Mouse (Mus musculus): ENCODE data around the gene Ezh1.
A peak's percentile ranks its signal among the peaks of the same experiment; 100 is the strongest.

Ezh1 gene

DNA sequence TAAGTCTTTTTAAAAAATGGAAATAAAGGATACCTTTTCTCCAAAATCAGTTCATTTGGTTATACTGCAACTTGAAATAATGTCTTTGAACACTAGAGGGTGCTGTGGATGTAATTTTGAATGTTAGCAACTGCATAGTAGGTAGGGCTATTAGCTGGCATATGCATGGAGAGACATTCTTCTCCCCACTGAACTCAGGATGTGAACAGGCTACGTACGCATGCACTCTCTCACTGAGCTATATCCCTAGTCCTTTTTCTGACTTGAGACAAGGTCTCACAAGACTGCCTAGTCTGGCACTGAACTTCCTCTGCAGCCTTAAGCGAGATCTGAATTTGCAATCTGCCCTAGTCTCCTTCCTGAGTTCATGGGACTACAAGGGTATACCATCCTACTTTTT is 14.3 kb downstream of the Ezh1 start:
- no peak for DNase-seq (ENCODE audit: low spot score in 2 of 2)

DNA sequence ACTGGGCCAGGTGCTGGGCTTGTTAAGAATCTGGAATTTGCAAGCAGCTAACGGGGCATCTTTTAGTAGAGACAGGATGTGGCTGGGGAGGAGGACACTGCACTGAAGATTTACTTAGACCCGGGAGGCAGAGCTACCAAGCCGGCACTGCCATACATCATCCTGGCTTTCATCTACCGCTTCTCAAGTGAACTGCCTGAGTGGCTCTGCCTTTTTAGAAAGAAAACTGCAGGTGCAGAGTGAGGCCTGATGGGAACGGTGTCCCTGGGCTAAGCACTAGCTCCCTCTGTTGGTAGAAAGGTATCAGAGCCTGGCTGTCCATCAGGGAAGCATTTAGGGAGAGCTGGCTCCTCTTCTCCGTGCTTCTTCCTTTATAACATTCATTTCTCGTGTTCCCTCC is 25.3 kb downstream of the Ezh1 start:
- DNase-seq (ENCODE audit: low spot score in 2 of 2): no peak

DNA sequence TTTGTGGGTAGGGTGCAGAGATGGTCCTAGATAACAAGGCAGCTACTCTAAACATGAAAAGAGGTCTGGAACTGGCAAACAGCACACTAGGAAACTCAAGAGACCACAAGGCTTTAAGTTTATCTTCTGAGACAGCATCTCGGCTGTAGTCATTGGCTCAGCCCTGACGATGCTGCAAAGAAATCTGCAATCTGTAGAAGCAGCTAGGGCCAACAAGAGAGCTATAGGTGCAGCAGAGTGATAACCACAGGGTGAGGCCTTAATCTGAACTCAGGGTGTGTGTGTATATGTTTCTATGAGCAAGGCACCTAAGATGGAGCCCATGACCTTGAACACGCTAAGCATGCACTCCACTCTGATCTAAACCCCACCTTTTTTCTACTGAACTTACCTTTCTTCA is 26.7 kb downstream of the Ezh1 start:
- DNase-seq (ENCODE audit: low spot score in 2 of 2): no peak

DNA sequence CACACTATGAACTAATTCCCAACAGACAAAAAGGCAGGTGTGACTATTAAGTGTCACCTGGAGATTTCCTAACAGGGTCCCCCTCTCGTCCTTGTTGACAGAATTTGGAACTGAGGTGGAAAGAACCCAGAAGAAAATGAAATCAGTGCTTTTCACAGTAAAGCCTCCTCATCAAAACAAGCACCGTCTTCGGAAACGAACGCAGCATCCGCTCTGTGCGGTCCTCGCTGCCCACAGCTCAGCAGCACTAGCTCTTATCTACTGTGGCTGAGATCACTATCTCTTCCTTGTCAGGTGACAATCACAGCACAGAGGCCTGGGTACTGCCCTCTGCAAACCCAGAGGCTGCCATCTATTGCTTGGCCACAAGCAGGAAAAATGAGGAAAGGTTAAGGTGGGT is 30.1 kb downstream of the Ezh1 start:
- DNase-seq (ENCODE audit: low spot score in 2 of 2): no peak

DNA sequence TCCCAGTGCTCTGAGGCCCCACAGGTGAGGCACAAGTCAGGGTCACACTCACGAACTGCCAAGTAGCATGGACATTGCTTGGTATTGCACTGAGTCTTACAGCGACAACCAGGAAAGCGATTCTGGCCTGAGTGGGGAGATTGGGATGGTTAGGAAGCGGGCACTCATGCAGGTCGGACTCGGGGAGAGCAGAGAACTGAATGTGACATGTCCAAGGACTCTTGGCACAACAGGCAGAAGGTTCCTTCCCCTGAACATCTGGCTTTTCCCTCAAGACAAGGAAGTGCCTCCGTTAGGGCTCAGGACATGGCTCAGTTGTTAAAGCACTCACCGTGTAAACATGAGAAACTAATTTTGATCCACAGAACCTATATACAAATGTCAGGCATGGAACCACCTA is 30.7 kb downstream of the Ezh1 start:
- DNase-seq (ENCODE audit: low spot score in 2 of 2): no peak

DNA sequence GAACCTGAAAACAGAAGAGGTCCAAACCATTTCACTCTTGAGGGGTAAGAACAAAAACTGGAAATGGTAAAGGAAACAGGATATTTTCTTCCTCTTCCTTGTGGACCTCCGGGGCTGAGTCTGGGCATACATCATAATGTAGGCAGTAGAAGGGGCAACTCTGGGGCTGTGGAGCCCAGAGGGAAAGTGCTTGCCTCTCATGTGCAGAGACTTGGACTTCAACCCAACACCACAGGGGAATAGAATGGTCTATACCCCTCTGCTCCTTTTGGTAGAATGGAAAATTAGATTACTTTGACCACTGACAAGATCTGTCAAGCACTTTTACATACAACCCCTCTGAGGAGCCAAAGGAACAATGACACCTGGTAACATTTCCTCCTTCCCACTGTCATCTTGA is 31.2 kb downstream of the Ezh1 start:
- no peak for DNase-seq (ENCODE audit: low spot score in 2 of 2)

DNA sequence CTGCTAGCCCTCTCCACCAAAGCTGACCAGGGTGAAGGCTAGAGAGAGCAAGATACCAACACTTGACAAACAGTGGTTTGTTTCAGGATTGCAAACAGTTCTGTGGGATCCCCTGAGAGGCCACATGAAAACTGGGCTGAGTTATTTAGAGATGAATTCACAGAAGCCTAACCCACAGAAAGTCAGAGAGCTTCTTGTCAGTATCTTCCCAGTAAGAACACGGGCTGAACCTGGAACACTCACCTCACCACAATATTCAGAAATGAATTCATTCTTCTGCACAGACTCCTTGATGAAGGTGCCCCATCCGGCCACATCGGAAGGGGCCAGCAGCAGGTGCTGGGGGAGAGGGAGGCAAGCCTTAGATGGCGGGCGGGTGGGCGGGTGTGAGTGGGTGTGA is 31.6 kb downstream of the Ezh1 start:
- no peak for DNase-seq (ENCODE audit: low spot score in 2 of 2)

DNA sequence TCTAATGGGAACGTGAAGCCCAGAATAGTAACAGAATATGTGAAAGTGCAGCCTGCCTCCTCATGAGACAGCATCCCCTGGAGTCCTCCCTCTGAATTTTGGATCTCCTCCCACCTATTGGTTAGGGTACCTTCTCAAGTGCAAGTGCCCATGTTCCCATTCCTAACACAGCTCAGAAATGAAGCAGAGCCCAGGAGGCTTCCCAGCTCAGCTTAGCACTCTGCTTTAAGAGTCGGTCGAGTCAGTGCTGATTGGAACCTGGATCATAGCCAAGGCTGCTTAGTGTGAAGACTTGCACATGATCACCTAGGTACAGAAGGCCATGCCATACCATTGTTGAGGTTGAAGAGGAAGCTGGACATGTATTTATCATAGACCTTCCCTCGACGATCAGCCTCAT is 32.1 kb downstream of the Ezh1 start:
- no peak for DNase-seq (ENCODE audit: low spot score in 2 of 2)

DNA sequence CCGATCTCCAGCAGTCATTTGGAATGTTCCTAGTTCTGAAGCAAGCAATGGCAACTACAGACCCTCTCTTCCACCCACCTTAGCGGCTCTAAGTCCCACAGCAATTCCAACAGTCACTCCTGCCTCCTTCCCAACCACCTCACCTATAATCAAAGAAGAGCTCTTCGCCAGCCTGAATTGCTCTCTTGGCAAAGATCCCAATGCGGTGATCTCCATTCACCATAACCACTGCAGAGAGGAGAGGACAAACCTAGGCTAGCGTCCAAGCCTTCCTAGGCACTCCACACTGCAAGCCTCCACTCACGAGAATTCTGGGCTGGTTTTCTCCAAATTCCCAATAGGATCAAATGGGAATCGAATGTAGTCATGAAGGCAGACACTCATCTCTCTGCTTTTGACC is 33.2 kb downstream of the Ezh1 start:
- no peak for DNase-seq (ENCODE audit: low spot score in 2 of 2)

DNA sequence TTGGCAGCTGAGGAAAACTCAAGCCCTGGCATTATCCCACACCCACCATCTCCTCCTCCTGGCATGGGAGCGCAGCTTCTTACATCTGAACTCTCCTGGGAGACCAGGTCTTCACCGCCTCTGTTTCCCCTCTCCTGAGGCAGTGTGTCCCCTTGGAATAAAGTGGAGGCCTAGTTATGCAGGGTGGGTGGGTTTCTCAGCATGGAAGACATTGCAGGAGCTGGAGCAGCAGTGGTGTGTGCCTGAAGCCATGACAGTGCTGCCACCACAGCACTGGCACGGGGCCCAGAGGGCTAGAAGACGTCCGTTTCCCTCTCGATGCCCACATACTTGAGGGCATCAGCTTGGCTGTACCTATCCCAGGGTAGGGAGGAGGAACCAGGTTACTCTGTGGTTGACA is 33.6 kb downstream of the Ezh1 start:
- DNase-seq (ENCODE audit: low spot score in 2 of 2): no peak

DNA sequence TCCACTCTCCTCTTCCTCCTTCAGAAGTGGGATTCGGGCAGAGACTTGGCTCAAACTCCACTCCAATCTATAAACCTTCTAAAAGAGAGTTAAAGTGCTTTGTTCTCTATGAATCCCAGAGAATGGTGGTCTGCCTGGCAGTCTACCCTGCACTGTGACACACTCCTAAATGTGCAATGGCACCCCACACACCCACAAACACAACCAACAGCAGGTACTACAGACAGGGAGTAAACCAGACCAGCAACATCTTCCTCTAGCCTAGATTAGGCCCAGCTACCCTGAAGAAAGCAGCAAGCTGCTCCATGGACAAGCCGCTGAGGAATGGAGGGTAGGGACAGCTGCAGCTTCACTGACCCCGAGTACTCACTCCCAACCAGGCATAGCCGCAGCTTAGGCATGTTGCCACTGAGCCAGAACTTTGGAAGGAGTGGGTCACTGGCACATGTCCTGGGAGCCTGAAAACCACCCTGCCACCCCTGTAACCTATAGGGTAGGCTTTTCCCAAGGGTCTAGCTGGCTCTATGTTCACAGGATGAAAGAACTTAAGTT is 34.3 kb downstream of the Ezh1 start:
- DNase-seq (ENCODE audit: low spot score in 2 of 2): no peak

DNA sequence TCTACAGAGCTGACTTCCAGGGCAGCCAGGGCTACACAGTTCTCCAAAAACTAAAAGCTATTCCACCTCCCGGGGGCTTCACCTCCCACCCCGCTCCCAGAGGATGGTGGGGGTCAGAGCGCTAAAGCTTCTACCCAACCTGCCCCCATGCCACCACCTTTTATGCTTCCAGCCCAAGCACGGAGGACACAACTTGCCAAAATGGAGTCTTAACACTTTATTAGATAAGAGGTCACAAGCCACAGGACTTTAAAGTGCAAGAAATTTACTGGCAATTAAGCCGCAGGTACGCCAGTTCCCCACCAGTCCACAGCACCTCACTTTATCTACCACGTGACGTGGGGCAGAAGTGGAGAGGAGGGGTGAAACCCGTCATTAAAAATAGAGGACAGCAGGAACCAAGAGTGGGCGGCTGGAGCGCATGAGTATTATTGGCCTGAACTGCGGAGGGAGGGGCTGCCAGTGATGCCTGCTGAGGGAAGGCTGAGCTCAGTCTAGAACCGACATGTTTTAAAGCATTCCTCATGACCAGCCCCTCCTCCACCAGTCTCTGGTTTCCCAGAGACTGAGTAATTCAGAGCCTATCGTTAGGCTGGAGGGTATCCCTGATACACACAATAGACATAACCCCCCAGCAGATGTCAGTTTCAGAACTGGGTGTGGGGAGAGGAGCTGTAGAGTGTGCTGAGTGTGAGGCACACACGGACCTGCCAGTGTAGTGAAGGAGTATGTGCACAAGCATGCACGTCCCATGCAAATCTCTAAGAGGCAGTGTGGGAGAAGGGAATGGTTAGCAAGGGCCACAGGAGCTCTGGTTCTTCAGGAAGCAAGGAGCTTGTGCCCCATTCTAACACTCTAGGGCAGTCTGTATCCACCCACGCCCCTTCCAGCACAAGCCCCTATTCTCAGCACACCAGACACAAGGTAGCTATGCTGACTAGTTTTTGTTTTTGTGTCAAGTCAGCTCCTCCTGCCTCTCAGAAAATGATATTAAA is 35.1 kb downstream of the Ezh1 start:
- no peak for DNase-seq (ENCODE audit: low spot score in 2 of 2)

DNA sequence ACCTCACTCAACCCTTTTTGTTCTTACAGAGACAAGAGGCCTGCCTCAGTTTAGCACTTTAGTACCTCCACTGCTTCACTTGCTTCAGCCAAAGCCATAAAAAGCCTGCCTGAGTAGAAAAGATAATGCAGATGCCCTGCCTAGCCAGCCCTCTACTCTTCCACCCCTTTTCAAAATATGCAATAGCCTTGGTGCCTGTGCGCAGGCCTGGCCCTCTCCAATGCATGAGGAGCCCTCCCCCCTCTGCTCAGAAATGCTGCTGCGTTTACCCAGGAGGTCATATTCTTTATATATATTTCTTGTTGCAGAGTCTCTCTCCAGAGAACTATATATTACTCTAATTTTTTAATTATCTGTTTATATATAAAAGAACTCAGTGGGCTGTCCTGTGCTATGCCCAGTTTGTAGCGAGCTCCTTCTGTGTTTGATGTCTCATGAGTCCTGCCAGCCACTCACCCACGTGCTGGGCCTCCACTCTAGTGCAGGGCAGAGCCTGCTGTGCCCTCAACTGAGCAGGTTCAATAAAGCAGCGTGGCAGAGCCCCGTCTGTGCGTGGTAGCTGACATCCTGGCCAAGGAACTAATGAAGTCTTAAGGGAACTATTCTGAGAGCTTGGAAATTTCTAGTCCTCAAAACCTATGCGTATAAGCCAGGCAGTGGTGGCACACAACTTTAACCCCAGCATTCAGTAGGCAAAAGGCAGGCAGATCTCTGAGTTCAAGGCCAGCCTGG is 35.9 kb downstream of the Ezh1 start:
- no peak for DNase-seq (ENCODE audit: low spot score in 2 of 2)

DNA sequence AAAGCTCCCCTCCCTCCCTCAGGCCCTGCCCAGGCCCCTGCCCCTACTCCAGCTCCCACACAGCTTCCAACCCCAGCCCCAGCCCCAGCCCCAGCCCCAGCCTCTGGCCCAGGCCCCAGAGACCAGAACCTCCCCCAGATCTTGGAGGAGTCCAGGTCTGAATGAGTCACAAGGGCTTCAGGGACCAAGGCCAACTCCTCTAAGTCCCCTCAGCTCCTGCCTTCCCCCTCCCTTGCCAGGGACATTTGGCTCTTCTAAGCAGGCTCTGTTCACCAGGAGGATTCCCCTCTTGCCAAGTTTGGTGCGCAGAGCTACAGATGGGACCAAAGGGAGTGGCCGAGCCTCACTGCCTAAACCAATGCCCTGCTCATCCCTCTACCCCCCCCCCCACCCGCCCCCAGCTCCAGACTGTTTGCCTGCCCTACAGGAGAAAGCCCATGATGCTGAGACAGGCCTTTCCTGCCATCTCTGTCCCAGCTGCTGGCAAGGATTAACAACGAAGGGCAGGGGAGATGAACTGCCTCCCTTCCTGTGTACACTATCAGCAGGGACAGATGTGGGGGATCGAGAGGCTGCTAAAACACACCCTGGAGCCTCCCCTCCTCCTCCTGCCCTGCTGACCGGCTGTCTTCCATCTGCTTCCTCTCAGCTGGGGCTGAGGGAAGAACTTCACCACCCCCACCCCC is 36.6 kb downstream of the Ezh1 start:
- DNase-seq (ENCODE audit: low spot score in 2 of 2): peak; percentile 79 to 82

DNA sequence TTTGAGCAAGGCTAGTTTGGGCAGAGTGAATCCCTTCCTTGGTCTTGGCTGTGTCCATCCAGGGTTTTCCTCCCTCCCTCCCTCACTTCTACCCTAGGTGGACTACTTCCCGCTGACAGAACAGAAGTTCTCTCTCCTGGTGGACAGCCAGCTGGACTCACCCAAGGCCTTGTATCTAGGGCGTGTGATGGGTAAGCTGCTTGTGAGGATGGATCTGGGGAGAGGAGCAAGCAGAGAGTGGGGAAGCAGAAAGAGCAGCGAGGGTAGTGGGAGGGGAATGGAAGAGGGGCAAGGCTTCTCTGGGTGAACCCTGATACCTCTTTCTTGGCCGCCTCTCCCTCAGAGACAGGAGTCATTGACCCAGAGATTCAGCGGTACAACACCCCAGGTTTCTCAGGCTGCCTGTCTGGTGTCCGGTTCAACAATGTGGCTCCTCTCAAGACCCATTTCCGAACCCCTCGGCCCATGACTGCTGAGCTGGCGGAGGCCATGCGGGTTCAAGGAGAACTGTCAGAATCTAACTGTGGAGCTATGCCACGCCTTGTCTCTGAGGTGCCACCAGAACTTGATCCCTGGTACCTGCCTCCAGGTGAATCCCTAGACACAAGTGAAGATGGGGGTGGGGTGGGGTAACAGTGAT is 38.0 kb downstream of the Ezh1 start:
- peak in 1 of 2 experiments; percentile 66 for DNase-seq (ENCODE audit: low spot score in 2 of 2)

DNA sequence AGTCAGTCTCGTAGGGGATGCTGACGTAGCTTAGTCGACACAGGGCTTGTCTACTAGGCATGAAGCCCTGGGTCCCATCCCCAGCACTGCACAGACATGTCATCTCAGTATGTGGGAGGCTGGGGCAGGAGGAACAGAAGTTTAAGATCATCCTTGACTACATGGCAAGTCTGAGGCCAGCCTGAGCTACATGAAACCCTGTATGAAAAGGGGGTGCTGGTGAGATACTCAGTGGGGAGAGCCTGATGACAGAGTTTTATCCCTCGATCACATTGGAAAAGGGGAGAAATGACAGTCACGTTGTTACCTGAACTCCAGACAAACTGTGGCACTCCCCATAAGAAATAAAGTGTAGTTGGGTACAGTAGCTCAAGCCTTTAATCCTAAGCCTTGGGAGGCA is 38.7 kb downstream of the Ezh1 start:
- no peak for DNase-seq (ENCODE audit: low spot score in 2 of 2)

DNA sequence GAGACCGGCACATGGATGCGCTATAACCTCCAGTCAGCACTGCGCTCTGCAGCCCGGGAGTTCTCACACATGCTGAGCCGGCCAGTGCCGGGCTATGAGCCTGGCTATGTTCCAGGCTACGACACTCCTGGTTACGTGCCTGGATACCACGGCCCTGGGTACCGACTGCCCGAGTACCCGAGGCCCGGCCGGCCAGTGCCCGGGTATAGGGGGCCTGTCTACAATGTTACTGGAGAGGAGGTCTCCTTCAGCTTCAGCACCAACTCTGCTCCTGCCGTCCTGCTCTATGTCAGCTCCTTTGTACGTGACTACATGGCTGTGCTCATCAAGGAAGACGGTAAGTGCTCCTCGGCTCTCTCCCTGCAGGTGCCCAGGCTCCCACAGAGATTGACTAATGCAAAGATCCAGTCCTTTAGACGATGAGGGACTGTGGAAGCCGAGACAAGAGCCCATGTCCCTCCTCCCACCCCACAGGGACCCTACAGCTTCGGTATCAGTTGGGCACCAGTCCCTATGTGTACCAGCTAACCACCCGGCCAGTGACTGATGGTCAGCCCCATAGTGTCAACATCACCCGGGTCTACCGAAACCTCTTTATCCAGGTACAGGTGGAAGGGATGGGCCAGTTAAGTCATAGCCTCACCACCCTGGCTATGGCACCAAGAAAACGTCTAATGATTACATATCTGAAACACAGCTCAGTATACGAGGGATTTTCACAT is 39.6 kb downstream of the Ezh1 start:
- DNase-seq (ENCODE audit: low spot score in 2 of 2): no peak

DNA sequence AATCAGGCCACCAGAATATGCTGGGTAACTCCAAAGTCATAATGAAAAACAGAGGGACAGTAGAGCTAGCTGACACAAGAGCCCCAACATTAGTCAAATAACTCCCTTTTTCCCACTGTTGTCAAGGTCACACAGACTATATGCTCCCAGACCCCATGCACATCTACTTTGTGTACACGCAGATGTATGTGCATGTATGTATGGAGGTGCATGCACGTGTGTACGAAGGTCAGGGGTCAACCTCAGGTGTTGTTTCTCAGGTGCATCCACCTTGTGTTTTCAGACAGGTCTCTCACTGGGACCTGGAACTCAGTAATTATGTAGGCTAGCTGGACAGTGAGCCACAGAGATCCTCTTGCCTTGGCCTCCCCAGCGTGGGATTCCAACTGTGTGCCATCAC is 40.8 kb downstream of the Ezh1 start:
- no peak for DNase-seq (ENCODE audit: low spot score in 2 of 2)

DNA sequence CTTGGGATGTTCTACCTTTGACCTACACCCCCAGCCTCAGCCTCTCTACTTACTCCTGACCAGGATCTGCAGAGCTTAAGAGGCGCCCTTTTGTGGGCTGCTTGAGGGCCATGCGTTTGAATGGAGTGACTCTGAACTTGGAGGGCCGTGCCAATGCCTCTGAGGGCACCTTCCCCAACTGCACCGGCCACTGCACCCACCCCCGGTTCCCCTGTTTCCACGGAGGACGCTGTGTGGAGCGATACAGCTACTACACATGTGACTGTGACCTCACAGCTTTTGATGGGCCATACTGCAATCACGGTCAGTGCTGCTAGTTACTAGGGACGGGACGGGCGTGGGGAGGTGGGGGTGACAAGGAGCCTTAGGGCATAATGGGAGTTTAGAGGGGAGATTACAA is 41.3 kb downstream of the Ezh1 start:
- no peak for DNase-seq (ENCODE audit: low spot score in 2 of 2)

DNA sequence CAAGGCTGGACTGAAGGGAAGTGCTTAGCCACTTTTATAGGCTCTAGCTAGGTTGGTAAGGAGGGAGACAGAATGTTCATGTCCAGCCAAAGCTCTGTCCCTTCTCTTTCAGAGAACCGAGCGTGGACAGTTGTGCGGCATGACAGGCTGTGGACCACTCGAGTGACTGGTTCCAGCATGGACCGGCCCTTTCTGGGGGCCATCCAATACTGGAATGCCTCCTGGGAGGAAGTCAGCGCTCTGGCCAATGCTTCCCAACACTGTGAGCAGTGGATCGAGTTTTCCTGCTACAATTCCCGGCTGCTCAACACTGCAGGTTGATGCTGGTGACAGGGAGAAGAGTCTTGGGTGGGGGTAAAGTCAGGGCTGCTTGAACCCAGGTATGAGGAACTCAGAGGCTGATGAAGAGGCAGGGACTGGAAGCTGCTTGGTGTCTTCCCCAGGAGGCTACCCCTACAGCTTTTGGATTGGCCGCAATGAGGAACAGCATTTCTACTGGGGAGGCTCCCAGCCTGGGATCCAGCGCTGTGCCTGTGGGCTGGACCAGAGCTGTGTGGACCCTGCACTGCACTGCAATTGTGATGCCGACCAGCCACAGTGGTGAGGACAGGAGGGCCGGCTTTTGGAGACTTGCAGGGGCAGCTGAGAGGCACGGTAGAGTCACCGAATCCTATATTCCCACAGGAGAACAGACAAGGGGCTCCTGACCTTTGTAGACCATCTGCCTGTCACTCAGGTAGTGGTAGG is 43.3 kb downstream of the Ezh1 start:
- DNase-seq (ENCODE audit: low spot score in 2 of 2): no peak

All from urinary bladder, postnatal 4 days (tissue).